In genomic region chr1:42727676-42728075, GRCm38 (mm10) we compare ENCODE assay signal across 22 mouse cellular contexts. TPM values are rescaled to one million over a fixed set of nuclear protein-coding genes. Genes with fewer than 3 reads are reported as not detected.
DNase-seq lines count a peak whose midpoint lies in the region.
"Had no signal": no experiment of that assay in that cellular context is flagged by ENCODE, and none has a peak within 500 bp of the region (broad histone marks: within the 10 kb centered on the region; RNA-seq: fewer than 3 reads in every experiment).

No protein-coding gene starts in this region.

- peak; percentile 46 to 57 for DNase-seq in frontal cortex, postnatal 36 days (ENCODE audit: low spot score in 2 of 2)
- DNase-seq in frontal cortex, postnatal 10 days (ENCODE audit: low spot score in 2 of 2), result no peak
- DNase-seq in left cerebral cortex, postnatal 36 days (ENCODE audit: low spot score in 2 of 2), result peak; percentile 42 to 51
- no peak for DNase-seq in left cerebral cortex, postnatal 4 days
- DNase-seq in right cerebral cortex, postnatal 25 days, result peak; percentile 49
- DNase-seq in right cerebral cortex, postnatal 14 days, result no peak
- no peak for DNase-seq in kidney, postnatal 36 days
- DNase-seq: adrenal gland, adult 2 months; adrenal gland, postnatal 14 days; cerebellum, adult 11-12 months; cerebellum, adult 8-10 months; cerebellum, postnatal 10 days; cerebellum, postnatal 36 days; embryo, embryonic 11 days; gastrocnemius, postnatal 10 days; gastrocnemius, postnatal 36 days; heart, adult 2 months; heart, postnatal 14 days; heart, postnatal 4 days had no signal

- intact Hi-C loops in left cerebral cortex, postnatal 36 days (cut with DNase I), result loop anchor here (5.0 kb wide), 1 partner anchor 45 kb away; no protein-coding TSS in a partner anchor
- intact Hi-C loops in left cerebral cortex, postnatal 4 days (cut with DNase I), result no loop called here

RNA-seq across cellular contexts. Expression of gene Pou3f3, which starts 32.1 kb away (rescaled TPM):
- 10 to 100 TPM; 60.2 to 62.4 TPM for total RNA-seq in left cerebral cortex, postnatal 36 days (2021)
- total RNA-seq in left cerebral cortex, postnatal 4 days (2021), result 100 to 1,000 TPM; 102 to 123 TPM
- total RNA-seq: adrenal gland, adult 2 months; gastrocnemius, adult 18-20 months; gastrocnemius, postnatal 36 days; granulocyte monocyte progenitor cell, adult 5-6 weeks; heart, adult 2 months; heart, postnatal 14 days; MEL had no signal

Comparison
In these comparisons a context has a peak if more than half of its experiments do, and no peak if none do; other contexts are left out.
1. DNase-seq: peak in frontal cortex, postnatal 36 days (2 of 2), left cerebral cortex, postnatal 36 days (2 of 2) and right cerebral cortex, postnatal 25 days (single experiment); none in frontal cortex, postnatal 10 days (0 of 2), left cerebral cortex, postnatal 4 days (single experiment), right cerebral cortex, postnatal 14 days (single experiment) and kidney, postnatal 36 days (0 of 2).